Mouse (Mus musculus): ENCODE data around the gene Trpm1.

GRCm38 (mm10) chr7:64290431-64290830 lies 136.8 kb downstream of the Trpm1 start:
- TF ChIP-seq CTCF (IDR thresholded peaks at IDR 0.05; ENCODE audit: low read depth) (no peak), EP300 (IDR thresholded peaks at IDR 0.05; ENCODE audit: low read depth) (no peak)
